Mouse (Mus musculus): ENCODE results near the gene Ifna13. TPM values are rescaled to one million over a fixed set of nuclear protein-coding genes. Genes with fewer than 3 reads are reported as not detected.

Ifna13 gene
- not detected for polyA plus RNA-seq (2014; fragmentation: Illumina TruSeq; extraction: RNeasy Lipid Tissue Mini Kit (QIAGEN cat#74804); ENCODE audit: low read depth, low replicate concordance)

DNA sequence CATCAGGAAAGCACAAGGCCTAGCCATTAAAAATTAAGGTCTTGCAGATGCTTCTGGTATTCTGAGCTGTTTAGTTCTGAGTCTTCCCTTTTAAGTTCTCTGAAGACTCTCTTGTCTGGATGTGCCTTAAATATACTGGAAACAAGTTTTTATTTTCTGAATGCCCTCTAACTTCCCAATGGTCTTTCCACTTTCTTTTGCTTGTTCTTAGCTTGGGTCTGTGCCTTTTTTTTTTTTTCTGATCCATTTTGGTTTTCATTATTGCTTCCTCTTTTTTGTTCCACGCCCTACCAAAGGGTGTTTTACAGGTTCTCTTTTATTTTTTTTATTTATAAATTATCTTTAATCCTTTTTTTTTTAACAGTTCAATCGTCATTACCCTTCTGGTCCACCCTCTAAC is at the start of gene Ifna13:
Gene Ifna13 (minus strand): TSS at position 101 of the 400 bp plus-strand sequence.

GRCm38 (mm10) chr4:88691259-88691658 is 47.0 kb upstream of the Ifna13 start, which contains the start of gene Ifnab:
Gene Ifnab, minus strand, starts transcription at chr4:88691359.

GRCm38 (mm10) chr4:88683812-88684211 is 39.6 kb upstream of the Ifna13 start, which contains the start of gene Ifna2:
Gene Ifna2, minus strand, starts transcription at chr4:88683912.

GRCm38 (mm10) chr4:88676824-88677223 is 32.6 kb upstream of the Ifna13 start, which contains the start of gene Ifna16:
Gene Ifna16, minus strand, starts transcription at chr4:88676924.

DNA sequence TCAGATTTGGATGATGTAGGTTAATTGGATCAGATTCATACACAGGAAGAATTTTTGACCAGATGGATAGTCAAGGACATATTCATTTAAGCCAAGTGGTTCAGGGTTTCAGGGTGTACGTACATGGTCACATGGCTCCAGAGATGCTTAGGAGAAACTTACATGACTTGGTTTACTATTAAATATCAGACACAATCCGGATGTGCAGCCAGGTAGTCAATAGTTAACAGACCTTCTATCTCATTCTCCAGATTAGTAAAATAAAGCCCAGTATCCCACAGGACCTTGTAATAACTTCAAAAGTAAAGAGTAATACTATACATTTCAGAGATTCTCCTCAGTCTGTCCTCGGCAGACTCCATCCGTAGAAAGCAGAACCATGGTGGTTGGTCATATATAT is 9.9 kb downstream of the Ifna13 start, which contains the start of gene C87499:
Gene C87499 (minus strand): TSS at position 101 of the 400 bp plus-strand sequence.

GRCm38 (mm10) chr4:88603276-88603675 is 41.0 kb downstream of the Ifna13 start, which contains the start of gene Ifna12:
Gene Ifna12, minus strand, starts transcription at chr4:88603376.

Other genes with a start within 250 kb of the Ifna13 start
- 15.4 TPM for gene Hacd4, start 205.5 kb downstream of the Ifna13 start, polyA plus RNA-seq (2014; fragmentation: Illumina TruSeq; extraction: RNeasy Lipid Tissue Mini Kit (QIAGEN cat#74804); ENCODE audit: low read depth, low replicate concordance)
- gene Ifnb1, start 121.7 kb downstream of the Ifna13 start, polyA plus RNA-seq (2014; fragmentation: Illumina TruSeq; extraction: RNeasy Lipid Tissue Mini Kit (QIAGEN cat#74804); ENCODE audit: low read depth, low replicate concordance): not detected
- gene Ifna15, start 86.2 kb downstream of the Ifna13 start, polyA plus RNA-seq (2014; fragmentation: Illumina TruSeq; extraction: RNeasy Lipid Tissue Mini Kit (QIAGEN cat#74804); ENCODE audit: low read depth, low replicate concordance): not detected
- not detected for gene Ifna14, start 72.7 kb downstream of the Ifna13 start, polyA plus RNA-seq (2014; fragmentation: Illumina TruSeq; extraction: RNeasy Lipid Tissue Mini Kit (QIAGEN cat#74804); ENCODE audit: low read depth, low replicate concordance)
- gene Ifna9, start 52.1 kb downstream of the Ifna13 start, polyA plus RNA-seq (2014; fragmentation: Illumina TruSeq; extraction: RNeasy Lipid Tissue Mini Kit (QIAGEN cat#74804); ENCODE audit: low read depth, low replicate concordance): not detected
- not detected for gene Ifna12, start 41.1 kb downstream of the Ifna13 start, polyA plus RNA-seq (2014; fragmentation: Illumina TruSeq; extraction: RNeasy Lipid Tissue Mini Kit (QIAGEN cat#74804); ENCODE audit: low read depth, low replicate concordance)
- not detected for gene C87499, start 10.0 kb downstream of the Ifna13 start, polyA plus RNA-seq (2014; fragmentation: Illumina TruSeq; extraction: RNeasy Lipid Tissue Mini Kit (QIAGEN cat#74804); ENCODE audit: low read depth, low replicate concordance)
- not detected for gene Ifna16, start 32.5 kb upstream of the Ifna13 start, polyA plus RNA-seq (2014; fragmentation: Illumina TruSeq; extraction: RNeasy Lipid Tissue Mini Kit (QIAGEN cat#74804); ENCODE audit: low read depth, low replicate concordance)
- gene Ifna2, start 39.5 kb upstream of the Ifna13 start, polyA plus RNA-seq (2014; fragmentation: Illumina TruSeq; extraction: RNeasy Lipid Tissue Mini Kit (QIAGEN cat#74804); ENCODE audit: low read depth, low replicate concordance): not detected
- gene Ifnab, start 46.9 kb upstream of the Ifna13 start, polyA plus RNA-seq (2014; fragmentation: Illumina TruSeq; extraction: RNeasy Lipid Tissue Mini Kit (QIAGEN cat#74804); ENCODE audit: low read depth, low replicate concordance): not detected
- not detected for gene Gm26566, start 77.3 kb upstream of the Ifna13 start, polyA plus RNA-seq (2014; fragmentation: Illumina TruSeq; extraction: RNeasy Lipid Tissue Mini Kit (QIAGEN cat#74804); ENCODE audit: low read depth, low replicate concordance)
- gene Klhl9, start 78.0 kb upstream of the Ifna13 start, polyA plus RNA-seq (2014; fragmentation: Illumina TruSeq; extraction: RNeasy Lipid Tissue Mini Kit (QIAGEN cat#74804); ENCODE audit: low read depth, low replicate concordance): 132 TPM
- not detected for gene Gm13271, start 110.4 kb upstream of the Ifna13 start, polyA plus RNA-seq (2014; fragmentation: Illumina TruSeq; extraction: RNeasy Lipid Tissue Mini Kit (QIAGEN cat#74804); ENCODE audit: low read depth, low replicate concordance)
- not detected for gene Gm13283, start 115.7 kb upstream of the Ifna13 start, polyA plus RNA-seq (2014; fragmentation: Illumina TruSeq; extraction: RNeasy Lipid Tissue Mini Kit (QIAGEN cat#74804); ENCODE audit: low read depth, low replicate concordance)
- gene Gm13290, start 129.4 kb upstream of the Ifna13 start, polyA plus RNA-seq (2014; fragmentation: Illumina TruSeq; extraction: RNeasy Lipid Tissue Mini Kit (QIAGEN cat#74804); ENCODE audit: low read depth, low replicate concordance): not detected
- not detected for gene Gm13289, start 132.5 kb upstream of the Ifna13 start, polyA plus RNA-seq (2014; fragmentation: Illumina TruSeq; extraction: RNeasy Lipid Tissue Mini Kit (QIAGEN cat#74804); ENCODE audit: low read depth, low replicate concordance)
- gene Gm13272, start 135.4 kb upstream of the Ifna13 start, polyA plus RNA-seq (2014; fragmentation: Illumina TruSeq; extraction: RNeasy Lipid Tissue Mini Kit (QIAGEN cat#74804); ENCODE audit: low read depth, low replicate concordance): not detected
- gene Ifnz, start 137.7 kb upstream of the Ifna13 start, polyA plus RNA-seq (2014; fragmentation: Illumina TruSeq; extraction: RNeasy Lipid Tissue Mini Kit (QIAGEN cat#74804); ENCODE audit: low read depth, low replicate concordance): not detected
- not detected for gene Gm13276, start 141.2 kb upstream of the Ifna13 start, polyA plus RNA-seq (2014; fragmentation: Illumina TruSeq; extraction: RNeasy Lipid Tissue Mini Kit (QIAGEN cat#74804); ENCODE audit: low read depth, low replicate concordance)
- gene Gm13277, start 144.2 kb upstream of the Ifna13 start, polyA plus RNA-seq (2014; fragmentation: Illumina TruSeq; extraction: RNeasy Lipid Tissue Mini Kit (QIAGEN cat#74804); ENCODE audit: low read depth, low replicate concordance): not detected
- gene Gm13278, start 147.1 kb upstream of the Ifna13 start, polyA plus RNA-seq (2014; fragmentation: Illumina TruSeq; extraction: RNeasy Lipid Tissue Mini Kit (QIAGEN cat#74804); ENCODE audit: low read depth, low replicate concordance): not detected
- not detected for gene Gm13275, start 150.0 kb upstream of the Ifna13 start, polyA plus RNA-seq (2014; fragmentation: Illumina TruSeq; extraction: RNeasy Lipid Tissue Mini Kit (QIAGEN cat#74804); ENCODE audit: low read depth, low replicate concordance)
- gene Gm13279, start 152.9 kb upstream of the Ifna13 start, polyA plus RNA-seq (2014; fragmentation: Illumina TruSeq; extraction: RNeasy Lipid Tissue Mini Kit (QIAGEN cat#74804); ENCODE audit: low read depth, low replicate concordance): not detected
- not detected for gene Gm13285, start 155.2 kb upstream of the Ifna13 start, polyA plus RNA-seq (2014; fragmentation: Illumina TruSeq; extraction: RNeasy Lipid Tissue Mini Kit (QIAGEN cat#74804); ENCODE audit: low read depth, low replicate concordance)
- gene Gm13287, start 158.8 kb upstream of the Ifna13 start, polyA plus RNA-seq (2014; fragmentation: Illumina TruSeq; extraction: RNeasy Lipid Tissue Mini Kit (QIAGEN cat#74804); ENCODE audit: low read depth, low replicate concordance): not detected
- not detected for gene Gm13288, start 161.1 kb upstream of the Ifna13 start, polyA plus RNA-seq (2014; fragmentation: Illumina TruSeq; extraction: RNeasy Lipid Tissue Mini Kit (QIAGEN cat#74804); ENCODE audit: low read depth, low replicate concordance)
- gene Ifna7, start 171.8 kb upstream of the Ifna13 start, polyA plus RNA-seq (2014; fragmentation: Illumina TruSeq; extraction: RNeasy Lipid Tissue Mini Kit (QIAGEN cat#74804); ENCODE audit: low read depth, low replicate concordance): not detected
- not detected for gene Ifna11, start 175.5 kb upstream of the Ifna13 start, polyA plus RNA-seq (2014; fragmentation: Illumina TruSeq; extraction: RNeasy Lipid Tissue Mini Kit (QIAGEN cat#74804); ENCODE audit: low read depth, low replicate concordance)
- not detected for gene Ifna6, start 183.0 kb upstream of the Ifna13 start, polyA plus RNA-seq (2014; fragmentation: Illumina TruSeq; extraction: RNeasy Lipid Tissue Mini Kit (QIAGEN cat#74804); ENCODE audit: low read depth, low replicate concordance)
- not detected for gene Ifna5, start 191.1 kb upstream of the Ifna13 start, polyA plus RNA-seq (2014; fragmentation: Illumina TruSeq; extraction: RNeasy Lipid Tissue Mini Kit (QIAGEN cat#74804); ENCODE audit: low read depth, low replicate concordance)
- not detected for gene Ifna4, start 197.4 kb upstream of the Ifna13 start, polyA plus RNA-seq (2014; fragmentation: Illumina TruSeq; extraction: RNeasy Lipid Tissue Mini Kit (QIAGEN cat#74804); ENCODE audit: low read depth, low replicate concordance)
- not detected for gene Ifna1, start 205.6 kb upstream of the Ifna13 start, polyA plus RNA-seq (2014; fragmentation: Illumina TruSeq; extraction: RNeasy Lipid Tissue Mini Kit (QIAGEN cat#74804); ENCODE audit: low read depth, low replicate concordance)
- not detected for gene Ifne, start 235.7 kb upstream of the Ifna13 start, polyA plus RNA-seq (2014; fragmentation: Illumina TruSeq; extraction: RNeasy Lipid Tissue Mini Kit (QIAGEN cat#74804); ENCODE audit: low read depth, low replicate concordance)